ENCODE assay signal across 9 mouse cellular contexts in genomic region chr7:100190778-100191177, GRCm38 (mm10). TPM values are rescaled to one million over a fixed set of nuclear protein-coding genes. Genes with fewer than 3 reads are reported as not detected.
DNase-seq lines count a peak whose midpoint lies in the region; ATAC-seq and TF ChIP-seq lines count a peak whose summit lies in the region.
"Had no signal": no experiment of that assay in that cellular context is flagged by ENCODE, and none has a peak within 500 bp of the region (broad histone marks: within the 10 kb centered on the region; RNA-seq: fewer than 3 reads in every experiment).

No protein-coding gene starts in this region.

- no peaks in the 10 kb centered on the region for H3K36me3 ChIP-seq in midbrain, embryonic 13.5 days
- H3K36me3 ChIP-seq in stomach, postnatal 0 days (ENCODE audit: control insufficient read depth, insufficient read depth, low read length), result no peaks in the 10 kb centered on the region
- H3K36me3 ChIP-seq: neural tube, embryonic 12.5 days had no signal

- no peaks in the 10 kb centered on the region for H3K4me1 ChIP-seq in cortical plate, adult 2 months (ENCODE audit: control insufficient read depth, insufficient read depth, low read length)
- H3K4me1 ChIP-seq in midbrain, embryonic 13.5 days (replicated peaks), result no peaks in the 10 kb centered on the region
- H3K4me1 ChIP-seq in stomach, postnatal 0 days (replicated peaks; ENCODE audit: control insufficient read depth, insufficient read depth), result no peaks in the 10 kb centered on the region
- H3K4me1 ChIP-seq: neural tube, embryonic 12.5 days had no signal

- intact Hi-C loops in left cerebral cortex, postnatal 10 days (cut with DNase I), result loop anchor here (5.0 kb wide), 1 partner anchor 37 kb away; the partner anchor contains the start of gene Pgm2l1

- 12% methylated on average over 4 of the region's 4 CpGs for WGBS in midbrain, embryonic 13.5 days
- WGBS in stomach, postnatal 0 days, result 3% methylated on average over 4 of the region's 4 CpGs

- no peak overlapping the region for H3K4me2 ChIP-seq in midbrain, embryonic 13.5 days (replicated peaks)
- no peak overlapping the region for H3K4me2 ChIP-seq in stomach, postnatal 0 days (replicated peaks; ENCODE audit: low read depth)
- H3K4me2 ChIP-seq: neural tube, embryonic 12.5 days had no signal

- ATAC-seq in midbrain, embryonic 13.5 days, result peak; percentile 56
- ATAC-seq in stomach, postnatal 0 days (ENCODE audit: low FRiP score, low TSS enrichment), result no peak

- no peak overlapping the region for H3K27ac ChIP-seq in cortical plate, adult 2 months (ENCODE audit: insufficient read depth, low read length)
- H3K27ac ChIP-seq in midbrain, embryonic 13.5 days, result no peak overlapping the region
- H3K27ac ChIP-seq in stomach, postnatal 0 days (replicated peaks), result no peak overlapping the region
- H3K27ac ChIP-seq: neural tube, embryonic 12.5 days had no signal

- peak; percentile 83 for TF ChIP-seq CTCF in cortical plate, adult 2 months (IDR thresholded peaks at IDR 0.05; ENCODE audit: extremely low read depth, insufficient read depth, low read length)
- peak; percentile 88 for TF ChIP-seq CTCF in stomach, postnatal 0 days (IDR thresholded peaks at IDR 0.05; ENCODE audit: low read depth)

- peaks cover 4% of the 10 kb centered on the region; the same call in 1 of the 2 replicates for H3K27me3 ChIP-seq in midbrain, embryonic 13.5 days
- no peaks in the 10 kb centered on the region for H3K27me3 ChIP-seq in stomach, postnatal 0 days (ENCODE audit: control insufficient read depth, insufficient read depth, low read length)
- H3K27me3 ChIP-seq: neural tube, embryonic 12.5 days had no signal

- H3K9me3 ChIP-seq in midbrain, embryonic 13.5 days, result no peaks in the 10 kb centered on the region
- no peaks in the 10 kb centered on the region for H3K9me3 ChIP-seq in stomach, postnatal 0 days (ENCODE audit: control insufficient read depth, low read length)
- H3K9me3 ChIP-seq: neural tube, embryonic 12.5 days had no signal

- no peak for TF ChIP-seq EP300 in stomach, postnatal 0 days (optimal IDR thresholded peaks at IDR 0.05)

- no peak overlapping the region for H3K4me3 ChIP-seq in cortical plate, adult 2 months (ENCODE audit: insufficient read depth, low read length)
- no peak overlapping the region for H3K4me3 ChIP-seq in midbrain, embryonic 13.5 days (replicated peaks)
- no peak overlapping the region for H3K4me3 ChIP-seq in stomach, postnatal 0 days (ENCODE audit: low read depth, low read length)
- H3K4me3 ChIP-seq: neural tube, embryonic 12.5 days had no signal

- no peak for TF ChIP-seq POLR2A in cortical plate, adult 2 months (IDR thresholded peaks at IDR 0.05; ENCODE audit: extremely low read depth, insufficient read depth, low read length)

- no peak overlapping the region for H3K9ac ChIP-seq in midbrain, embryonic 13.5 days (replicated peaks)
- H3K9ac ChIP-seq in stomach, postnatal 0 days (ENCODE audit: low read length), result no peak overlapping the region
- H3K9ac ChIP-seq: neural tube, embryonic 12.5 days had no signal

- DNase-seq in left cerebral cortex, adult 11 months (ENCODE audit: low spot score), result peak; percentile 26
- no peak for DNase-seq in left cerebral cortex, adult 8-10 months (ENCODE audit: low spot score in 2 of 2)
- peak; percentile 54 for DNase-seq in ZHBTc4 (ENCODE audit: low read depth, low spot score)
- peak; percentile 77 for DNase-seq in heart, postnatal 4 days
- DNase-seq in left cerebral cortex, postnatal 10 days (ENCODE audit: extremely low spot score in 1 of 2, low spot score in 2 of 2), result peak; percentile 45 to 78
- DNase-seq in stomach, postnatal 0 days (ENCODE audit: low spot score), result peak; percentile 65

RNA-seq across cellular contexts. Expression of gene Kcne3, which starts 14.5 kb away (rescaled TPM):
- under 1 TPM in 2 of 4 experiments, not detected in 2; 0.41 to 0.84 TPM for total RNA-seq in left cerebral cortex, adult 8-10 months (2022)
- polyA plus RNA-seq in cortical plate, adult 2 months (2012; rRNA removed), result 0.44 and 0.57 TPM in 2 replicates
- 1 to 10 TPM; 1.8 to 3.8 TPM for total RNA-seq in heart, postnatal 4 days (2021)
- total RNA-seq in left cerebral cortex, postnatal 10 days (2021), result not detected
- polyA plus RNA-seq in midbrain, embryonic 13.5 days (2015; fragmentation: Nextera tagmentation; extraction: Ambion mirVana), result 1.2 and 1.7 TPM in 2 replicates
- polyA plus RNA-seq in stomach, postnatal 0 days (2015; fragmentation: Nextera tagmentation; extraction: Ambion mirVana), result 3.8 and 4.7 TPM in 2 replicates

RNA-seq across cellular contexts. Expression of gene Lipt2, which starts 31.7 kb away (rescaled TPM):
- total RNA-seq in left cerebral cortex, adult 8-10 months (2022), result 1 to 10 TPM; 3.7 to 6.4 (median 5.3) TPM
- 7.8 and 8.9 TPM in 2 replicates for polyA plus RNA-seq in cortical plate, adult 2 months (2012; rRNA removed)
- 1 to 10 TPM; 6.8 to 7.7 TPM for total RNA-seq in heart, postnatal 4 days (2021)
- total RNA-seq in left cerebral cortex, postnatal 10 days (2021), result 1 to 10 TPM; 4.8 to 5.2 TPM
- 14.6 and 16.6 TPM in 2 replicates for polyA plus RNA-seq in midbrain, embryonic 13.5 days (2015; fragmentation: Nextera tagmentation; extraction: Ambion mirVana)
- 8.8 and 10.2 TPM in 2 replicates for polyA plus RNA-seq in stomach, postnatal 0 days (2015; fragmentation: Nextera tagmentation; extraction: Ambion mirVana)

RNA-seq across cellular contexts. Expression of gene Pgm2l1, which starts 36.4 kb away (rescaled TPM):
- 100 to 1,000 TPM; 218 to 244 (median 229) TPM for total RNA-seq in left cerebral cortex, adult 8-10 months (2022)
- 91.0 and 97.7 TPM in 2 replicates for polyA plus RNA-seq in cortical plate, adult 2 months (2012; rRNA removed)
- total RNA-seq in heart, postnatal 4 days (2021), result 1 to 10 TPM; 5.6 to 6.1 TPM
- total RNA-seq in left cerebral cortex, postnatal 10 days (2021), result 100 to 1,000 TPM; 486 to 524 TPM
- polyA plus RNA-seq in midbrain, embryonic 13.5 days (2015; fragmentation: Nextera tagmentation; extraction: Ambion mirVana), result 21.3 and 22.9 TPM in 2 replicates
- polyA plus RNA-seq in stomach, postnatal 0 days (2015; fragmentation: Nextera tagmentation; extraction: Ambion mirVana), result 0.90 and 1.0 TPM in 2 replicates

Comparison
In these comparisons a context has a peak if more than half of its experiments do, and no peak if none do; other contexts are left out.
1. DNase-seq: peak in left cerebral cortex, adult 11 months (single experiment), ZHBTc4 (single experiment), heart, postnatal 4 days (single experiment), left cerebral cortex, postnatal 10 days (2 of 2) and stomach, postnatal 0 days (single experiment); none in left cerebral cortex, adult 8-10 months (0 of 2).
2. RNA of gene Pgm2l1, which starts 36.4 kb away (total RNA-seq): 486 to 524 TPM in left cerebral cortex, postnatal 10 days and 218 to 244 TPM in left cerebral cortex, adult 8-10 months; 5.6 to 6.1 TPM in heart, postnatal 4 days; every median in the first group is over 10 times any median in the second.